Mouse (Mus musculus): ENCODE data around the gene Mical1. TPM values are rescaled to one million over a fixed set of nuclear protein-coding genes. Genes with fewer than 3 reads are reported as not detected.

The Mical1 gene
- 4.3 TPM in 2 replicates for polyA plus RNA-seq (2015; fragmentation: Nextera tagmentation; extraction: Ambion mirVana)

DNA sequence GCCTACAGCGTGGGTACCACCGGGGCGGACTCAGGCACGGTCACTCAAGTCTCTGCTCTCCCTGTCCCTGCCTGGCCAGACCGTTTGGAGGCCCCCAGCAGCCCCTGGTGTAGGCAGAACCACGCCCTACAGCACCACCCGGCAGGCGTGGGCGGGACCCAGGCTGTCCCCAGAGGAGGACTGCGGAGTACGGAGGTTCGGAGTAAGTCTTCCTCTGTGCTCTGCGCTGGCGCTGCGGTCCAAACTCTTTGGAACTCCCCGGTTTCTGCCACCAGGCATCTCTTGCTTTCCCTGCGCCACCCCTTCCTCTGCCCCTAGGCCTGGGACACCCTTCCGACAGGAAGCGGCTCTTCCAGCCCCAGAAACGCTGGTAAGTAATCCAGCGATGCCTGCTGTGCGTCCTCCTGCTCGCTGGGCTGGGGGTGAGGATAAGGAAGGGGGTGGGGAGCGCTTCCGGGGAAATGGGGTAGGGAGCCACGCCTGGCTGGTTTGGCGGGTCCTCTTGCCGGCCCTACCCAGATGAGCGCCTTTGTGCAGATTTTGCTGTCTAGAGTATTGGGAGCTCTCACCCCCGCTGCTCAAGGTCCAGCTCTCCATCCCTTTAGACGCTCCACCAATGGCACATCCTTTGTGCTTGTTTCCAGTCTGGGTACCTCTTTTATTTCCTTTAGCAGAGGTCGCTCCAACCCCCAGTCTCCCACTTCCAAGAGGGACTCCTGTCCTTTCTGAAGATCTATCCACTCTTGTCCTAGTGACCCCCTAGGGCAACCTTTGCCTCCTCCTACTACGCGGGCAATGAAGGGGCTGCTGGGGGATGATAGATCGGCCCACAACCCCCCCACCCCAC, at the start of gene Mical1:
Gene Mical1 (plus strand): TSS at position 144 of the 847 bp plus-strand sequence.
- TF ChIP-seq CTCF (IDR thresholded peaks at IDR 0.05; ENCODE audit: low read depth) = no peak
- TF ChIP-seq EP300 (IDR thresholded peaks at IDR 0.05; ENCODE audit: low read depth) = no peak
- Histone ChIP-seq H3K4me3 (ENCODE audit: low read depth, low read length) (peak within 1 kb of the TSS; percentile 58), H3K27me3 (ENCODE audit: insufficient read depth, low read length) (peaks cover 11% of the 10 kb centered on the region), H3K27ac (ENCODE audit: low read depth) (peak within 1 kb of the TSS; percentile 76), H3K4me2 (ENCODE audit: low read depth, low read length) (peak within 1 kb of the TSS; percentile 82), H3K9me3 (ENCODE audit: low read length) (no peaks in the 10 kb centered on the region), H3K4me1 (ENCODE audit: insufficient read depth) (peaks cover 46% of the 10 kb centered on the region), H3K36me3 (replicated peaks; ENCODE audit: insufficient read depth, low read length) (peaks cover 7% of the 10 kb centered on the region; the same call in 1 of the 2 replicates), H3K9ac (replicated peaks) (peak within 1 kb of the TSS; percentile 66)
- WGBS (ENCODE audit: insufficient replicate concordance) = under 1% methylated on average over 35 of the region's 35 CpGs
- peak; percentile 68 for DNase-seq
- peak; percentile 29 for ATAC-seq

GRCm38 (mm10) chr10:41426368-41426767, 49.7 kb upstream of the Mical1 start:
- H3K4me2 ChIP-seq (ENCODE audit: low read depth, low read length) = no peak overlapping the region
- WGBS (ENCODE audit: insufficient replicate concordance) = 55% methylated on average over 6 of the region's 6 CpGs
- no peaks in the 10 kb centered on the region for H3K36me3 ChIP-seq (replicated peaks; ENCODE audit: insufficient read depth, low read length)
- no peak overlapping the region for H3K4me3 ChIP-seq (ENCODE audit: low read depth, low read length)
- no peak overlapping the region for H3K9ac ChIP-seq (replicated peaks)
- TF ChIP-seq CTCF (IDR thresholded peaks at IDR 0.05; ENCODE audit: low read depth) (no peak), EP300 (IDR thresholded peaks at IDR 0.05; ENCODE audit: low read depth) (no peak)
- no peak overlapping the region for H3K27ac ChIP-seq (ENCODE audit: low read depth)
- ATAC-seq = no peak
- no peaks in the 10 kb centered on the region for H3K4me1 ChIP-seq (ENCODE audit: insufficient read depth)
- H3K9me3 ChIP-seq (ENCODE audit: low read length) = no peaks in the 10 kb centered on the region
- no peak for DNase-seq
- H3K27me3 ChIP-seq (ENCODE audit: insufficient read depth, low read length) = no peaks in the 10 kb centered on the region

- TF ChIP-seq EP300 (IDR thresholded peaks at IDR 0.05; ENCODE audit: low read depth) = no peak
- peak; percentile 73 for TF ChIP-seq CTCF (IDR thresholded peaks at IDR 0.05; ENCODE audit: low read depth)
- no peaks in the 10 kb centered on the region for H3K9me3 ChIP-seq (ENCODE audit: low read length)
- H3K4me2 ChIP-seq (ENCODE audit: low read depth, low read length) = no peak overlapping the region
- H3K27ac ChIP-seq (ENCODE audit: low read depth) = no peak overlapping the region
- H3K9ac ChIP-seq (replicated peaks) = no peak overlapping the region
- no peak overlapping the region for H3K4me3 ChIP-seq (ENCODE audit: low read depth, low read length)
- WGBS (ENCODE audit: insufficient replicate concordance) = 26% methylated on average over 4 of the region's 4 CpGs
- DNase-seq (peak; percentile 58), ATAC-seq (no peak)
- H3K36me3 ChIP-seq (replicated peaks; ENCODE audit: insufficient read depth, low read length) = no peaks in the 10 kb centered on the region
- H3K4me1 ChIP-seq (ENCODE audit: insufficient read depth) = no peaks in the 10 kb centered on the region
- H3K27me3 ChIP-seq (ENCODE audit: insufficient read depth, low read length) = no peaks in the 10 kb centered on the region
These were observed 41.5 kb upstream of the Mical1 start for GRCm38 (mm10) chr10:41434624-41435023.

GRCm38 (mm10) chr10:41435141-41435540, 41.0 kb upstream of the Mical1 start:
- no peak overlapping the region for H3K4me3 ChIP-seq (ENCODE audit: low read depth, low read length)
- H3K27me3 ChIP-seq (ENCODE audit: insufficient read depth, low read length) = no peaks in the 10 kb centered on the region
- H3K9ac ChIP-seq (replicated peaks) = no peak overlapping the region
- no peak for ATAC-seq
- TF ChIP-seq EP300 (IDR thresholded peaks at IDR 0.05; ENCODE audit: low read depth) (no peak), CTCF (IDR thresholded peaks at IDR 0.05; ENCODE audit: low read depth) (no peak)
- no peak overlapping the region for H3K4me2 ChIP-seq (ENCODE audit: low read depth, low read length)
- no peaks in the 10 kb centered on the region for H3K9me3 ChIP-seq (ENCODE audit: low read length)
- H3K36me3 ChIP-seq (replicated peaks; ENCODE audit: insufficient read depth, low read length) = no peaks in the 10 kb centered on the region
- no peak for DNase-seq
- H3K4me1 ChIP-seq (ENCODE audit: insufficient read depth) = no peaks in the 10 kb centered on the region
- H3K27ac ChIP-seq (ENCODE audit: low read depth) = no peak overlapping the region
- 30% methylated on average over 3 of the region's 3 CpGs for WGBS (ENCODE audit: insufficient replicate concordance)

DNA sequence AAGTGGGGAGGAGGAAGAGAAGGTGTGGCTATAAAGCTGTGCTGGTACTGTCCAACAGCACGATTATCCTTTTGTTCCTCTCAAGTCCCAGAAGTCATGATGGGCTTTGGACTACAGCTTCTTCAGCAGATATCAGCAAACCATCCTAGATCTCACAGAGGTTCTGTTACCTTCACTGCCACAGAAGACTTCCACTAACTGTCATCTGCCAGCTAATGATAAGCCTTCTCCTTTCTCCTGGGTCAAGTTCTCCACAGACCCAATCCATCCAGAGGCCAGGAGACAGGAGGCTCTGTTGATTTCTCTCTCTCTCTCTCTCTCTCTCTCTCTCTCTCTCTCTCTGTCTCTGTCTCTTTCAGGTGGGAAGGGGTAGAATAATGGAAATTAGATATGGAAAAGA, 27.9 kb upstream of the Mical1 start:
- ATAC-seq = no peak

DNA sequence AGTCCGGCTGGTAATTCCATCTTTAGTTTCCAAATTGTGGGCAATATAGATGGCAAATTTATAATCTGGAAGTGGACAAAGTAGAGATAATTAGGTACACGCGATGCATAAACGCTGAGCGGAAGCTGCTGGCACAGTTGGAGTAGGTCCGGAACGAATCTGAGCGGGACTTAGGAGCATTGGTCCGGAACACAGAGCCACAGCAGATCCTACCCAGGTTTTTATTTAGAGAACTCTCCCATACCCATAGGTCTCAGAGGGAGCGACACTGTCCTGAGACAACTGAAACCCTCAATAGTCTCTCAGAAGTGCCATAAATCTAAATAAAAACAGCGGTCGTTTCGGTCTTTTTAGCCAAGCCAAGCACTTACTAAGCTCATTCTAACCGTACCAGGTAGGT, 26.4 kb upstream of the Mical1 start:
- peak overlapping the region; percentile 91 for H3K4me3 ChIP-seq (ENCODE audit: low read depth, low read length)
- ATAC-seq = peak; percentile 54

More for the DNA sequence above, 27.9 kb upstream of the Mical1 start:
- Histone ChIP-seq H3K36me3 (replicated peaks; ENCODE audit: insufficient read depth, low read length) (peaks cover 3% of the 10 kb centered on the region; the same call in 1 of the 2 replicates), H3K9ac (replicated peaks) (no peak overlapping the region), H3K27ac (ENCODE audit: low read depth) (no peak overlapping the region), H3K4me3 (ENCODE audit: low read depth, low read length) (no peak overlapping the region), H3K27me3 (ENCODE audit: insufficient read depth, low read length) (no peaks in the 10 kb centered on the region), H3K9me3 (ENCODE audit: low read length) (no peaks in the 10 kb centered on the region), H3K4me2 (ENCODE audit: low read depth, low read length) (no peak overlapping the region), H3K4me1 (ENCODE audit: insufficient read depth) (peaks cover 15% of the 10 kb centered on the region)
- WGBS (ENCODE audit: insufficient replicate concordance) = 52% methylated on average over 1 of the region's 1 CpGs
- TF ChIP-seq CTCF (IDR thresholded peaks at IDR 0.05; ENCODE audit: low read depth) (no peak), EP300 (IDR thresholded peaks at IDR 0.05; ENCODE audit: low read depth) (no peak)
- no peak for DNase-seq

More for the DNA sequence above, 26.4 kb upstream of the Mical1 start:
- 11% methylated on average over 14 of the region's 14 CpGs for WGBS (ENCODE audit: insufficient replicate concordance)
- no peak for DNase-seq
- Histone ChIP-seq H3K27ac (ENCODE audit: low read depth) (peak overlapping the region; percentile 91), H3K9me3 (ENCODE audit: low read length) (no peaks in the 10 kb centered on the region), H3K4me2 (ENCODE audit: low read depth, low read length) (peak overlapping the region; percentile 74), H3K4me1 (ENCODE audit: insufficient read depth) (peaks cover 15% of the 10 kb centered on the region), H3K27me3 (ENCODE audit: insufficient read depth, low read length) (no peaks in the 10 kb centered on the region), H3K36me3 (replicated peaks; ENCODE audit: insufficient read depth, low read length) (peaks cover 3% of the 10 kb centered on the region; the same call in 1 of the 2 replicates), H3K9ac (replicated peaks) (peak overlapping the region; percentile 98)
- TF ChIP-seq CTCF (IDR thresholded peaks at IDR 0.05; ENCODE audit: low read depth) = no peak
- peak; percentile 28 for TF ChIP-seq EP300 (IDR thresholded peaks at IDR 0.05; ENCODE audit: low read depth)
